Mouse (Mus musculus) embryonic facial prominence, embryonic 11.5 days (tissue): ENCODE data around the gene Lmna. TPM values are rescaled to one million over a fixed set of nuclear protein-coding genes. Genes with fewer than 3 reads are reported as not detected.

Experiments
- ATAC-seq: fragments of 200-750 bp; cut with Nextera tagmentation; replicated peaks from 2 replicates; pipeline ENCODE4 v1.8.0; 2017; ENCODE audit warnings: low read depth; ENCODE audit not compliant: insufficient number of reproducible peaks, low FRiP score, low TSS enrichment
- DNase-seq: peaks from one replicate; pipeline ENCODE4 v3.0.0-alpha.2; 2015; ENCODE audit warnings: low spot score
- H3K27ac ChIP-seq: fragments of 300-500 bp; sonication (generic); replicated peaks from 2 replicates; pipeline ENCODE4 v1.5.1; 2014; ENCODE audit warnings: mild to moderate bottlenecking, low read depth, low read length, control low read depth
- H3K27me3 ChIP-seq: fragments of 300-500 bp; sonication (generic); 2 replicates; pipeline ENCODE4 v1.6.1; 2014; ENCODE audit warnings: mild to moderate bottlenecking, low read length, moderate library complexity, mixed read lengths; ENCODE audit not compliant: control insufficient read depth, insufficient read depth
- H3K36me3 ChIP-seq: fragments of 300-500 bp; sonication (generic); replicated peaks from 2 replicates; pipeline ENCODE4 v1.6.1; 2014; ENCODE audit warnings: low read depth, mild to moderate bottlenecking, low read length, moderate library complexity, mixed read lengths; ENCODE audit not compliant: control insufficient read depth, insufficient read depth
- H3K4me1 ChIP-seq: fragments of 300-500 bp; sonication (generic); 2 replicates; pipeline ENCODE4 v1.6.1; 2014; ENCODE audit warnings: low read length, mixed read lengths; ENCODE audit not compliant: control insufficient read depth, insufficient read depth
- H3K4me2 ChIP-seq: fragments of 300-500 bp; sonication (generic); 2 replicates; pipeline ENCODE4 v1.6.1; 2014; ENCODE audit warnings: low read depth, mild to moderate bottlenecking, control low read depth, low read length, moderate library complexity
- H3K4me3 ChIP-seq: fragments of 300-500 bp; sonication (generic); 2 replicates; pipeline ENCODE4 v1.5.1; 2014; ENCODE audit warnings: low read depth, low read length, control low read depth
- H3K9ac ChIP-seq: fragments of 300-500 bp; sonication (generic); replicated peaks from 2 replicates; pipeline ENCODE4 v1.6.1; 2014; ENCODE audit warnings: mild to moderate bottlenecking, control low read depth, low read length
- H3K9me3 ChIP-seq: fragments of 300-500 bp; sonication (generic); replicated peaks from 2 replicates; pipeline ENCODE4 v1.6.1; 2016; ENCODE audit warnings: mild to moderate bottlenecking, low read length, inconsistent platforms, mixed read lengths; ENCODE audit not compliant: control insufficient read depth
- WGBS: fragments of 180-500 bp; shearing (Covaris S2); extraction: QIAGEN DNeasy Blood & Tissue Kit; methylation state at CpG from one replicate; pipeline ENCODE4 v1.1.7; 2014; 5-methylcytosine and 5-hydroxymethylcytosine counted together
- polyA plus RNA-seq: library from polyadenylated mRNA; unstranded; fragments of >200 nt; fragmentation: Nextera tagmentation; extraction: Ambion mirVana; gene quantifications from 2 replicates; pipeline ENCODE4 v1.2.1, GENCODE M21; 2014

Gene Lmna
- polyA plus RNA-seq, 1 experiment from 2014 or later: 28.7 TPM

- H3K27ac ChIP-seq: no peak overlapping the region
- H3K9me3 ChIP-seq: no peaks in the 10 kb centered on the region
- no peak overlapping the region for H3K4me3 ChIP-seq
- no peaks in the 10 kb centered on the region for H3K4me1 ChIP-seq
- H3K9ac ChIP-seq: no peak overlapping the region
- no peaks in the 10 kb centered on the region; the same call in 1 of the 2 replicates for H3K27me3 ChIP-seq
- H3K4me2 ChIP-seq: no peak overlapping the region
- no peak for DNase-seq
- 87% methylated on average over 8 of the region's 8 CpGs for WGBS
- no peak for ATAC-seq
- H3K36me3 ChIP-seq: no peaks in the 10 kb centered on the region
These were observed 61.3 kb downstream of the Lmna start for GRCm38 (mm10) chr3:88448443-88448842.

- Histone ChIP-seq H3K9ac (no peak overlapping the region), H3K9me3 (no peaks in the 10 kb centered on the region), H3K36me3 (no peaks in the 10 kb centered on the region), H3K4me2 (no peak overlapping the region), H3K27me3 (no peaks in the 10 kb centered on the region), H3K4me1 (no peaks in the 10 kb centered on the region), H3K27ac (no peak overlapping the region), H3K4me3 (no peak overlapping the region)
- ATAC-seq (no peak), DNase-seq (no peak)
- 62% methylated on average over 8 of the region's 8 CpGs for WGBS
These were observed 62.0 kb downstream of the Lmna start for GRCm38 (mm10) chr3:88447676-88448183.

GRCm38 (mm10) chr3:88446471-88447123, 63.2 kb downstream of the Lmna start:
- no peak for DNase-seq
- Histone ChIP-seq H3K36me3 (no peaks in the 10 kb centered on the region), H3K27ac (no peak overlapping the region), H3K4me1 (no peaks in the 10 kb centered on the region), H3K9me3 (no peaks in the 10 kb centered on the region), H3K4me2 (no peak overlapping the region), H3K4me3 (no peak overlapping the region), H3K9ac (no peak overlapping the region), H3K27me3 (no peaks in the 10 kb centered on the region)
- WGBS: 77% methylated on average over 8 of the region's 8 CpGs
- ATAC-seq: no peak

- DNase-seq (no peak), ATAC-seq (no peak)
- no peak overlapping the region for H3K9ac ChIP-seq
- no peaks in the 10 kb centered on the region for H3K27me3 ChIP-seq
- no peak overlapping the region for H3K4me2 ChIP-seq
- H3K27ac ChIP-seq: no peak overlapping the region
- no peaks in the 10 kb centered on the region for H3K36me3 ChIP-seq
- 72% methylated on average over 7 of the region's 7 CpGs for WGBS
- no peaks in the 10 kb centered on the region for H3K4me1 ChIP-seq
- H3K4me3 ChIP-seq: no peak overlapping the region
- H3K9me3 ChIP-seq: no peaks in the 10 kb centered on the region
These were observed 66.9 kb downstream of the Lmna start for GRCm38 (mm10) chr3:88442888-88443287.

- Histone ChIP-seq H3K4me3 (no peak overlapping the region), H3K9me3 (no peaks in the 10 kb centered on the region), H3K36me3 (no peaks in the 10 kb centered on the region), H3K4me1 (no peaks in the 10 kb centered on the region), H3K4me2 (no peak overlapping the region), H3K27ac (no peak overlapping the region), H3K27me3 (no peaks in the 10 kb centered on the region), H3K9ac (no peak overlapping the region)
- 85% methylated on average over 12 of the region's 12 CpGs for WGBS
- no peak for ATAC-seq
- no peak for DNase-seq
These were observed 67.3 kb downstream of the Lmna start for GRCm38 (mm10) chr3:88442488-88442887.

GRCm38 (mm10) chr3:88440500-88441381, 69.0 kb downstream of the Lmna start:
- DNase-seq (peak; percentile 72), ATAC-seq (0 out of 2 replicates have a peak, but pooled peaks have one; percentile 24)
- no peak overlapping the region for H3K27ac ChIP-seq
- no peaks in the 10 kb centered on the region for H3K4me1 ChIP-seq
- no peak overlapping the region; the same call in 1 of the 2 replicates for H3K4me2 ChIP-seq
- no peaks in the 10 kb centered on the region for H3K36me3 ChIP-seq
- H3K27me3 ChIP-seq: no peaks in the 10 kb centered on the region
- H3K9ac ChIP-seq: peak overlapping the region; percentile 34; the same call in 1 of the 2 replicates
- 24% methylated on average over 27 of the region's 27 CpGs for WGBS
- H3K9me3 ChIP-seq: no peaks in the 10 kb centered on the region
- no peak overlapping the region for H3K4me3 ChIP-seq

GRCm38 (mm10) chr3:88439582-88439981, 70.2 kb downstream of the Lmna start:
- no peak for DNase-seq

GRCm38 (mm10) chr3:88437454-88437853, 72.3 kb downstream of the Lmna start:
- no peak overlapping the region for H3K27ac ChIP-seq
- no peak overlapping the region for H3K4me3 ChIP-seq
- 79% methylated on average over 10 of the region's 10 CpGs for WGBS
- no peak for DNase-seq
- H3K9ac ChIP-seq: no peak overlapping the region
- H3K36me3 ChIP-seq: no peaks in the 10 kb centered on the region
- ATAC-seq: no peak
- H3K4me1 ChIP-seq: no peaks in the 10 kb centered on the region
- H3K4me2 ChIP-seq: no peak overlapping the region
- H3K9me3 ChIP-seq: no peaks in the 10 kb centered on the region
- H3K27me3 ChIP-seq: no peaks in the 10 kb centered on the region

More at GRCm38 (mm10) chr3:88439582-88439981, 70.2 kb downstream of the Lmna start:
- Histone ChIP-seq H3K36me3 (no peaks in the 10 kb centered on the region), H3K4me3 (no peak overlapping the region), H3K4me2 (no peak overlapping the region), H3K9me3 (no peaks in the 10 kb centered on the region), H3K4me1 (no peaks in the 10 kb centered on the region), H3K9ac (no peak overlapping the region), H3K27me3 (no peaks in the 10 kb centered on the region), H3K27ac (no peak overlapping the region)
- ATAC-seq: no peak
- WGBS: 65% methylated on average over 4 of the region's 4 CpGs
